Mouse (Mus musculus): Measurements from ENCODE around the gene Cse1l. TPM values are rescaled to one million over a fixed set of nuclear protein-coding genes. Genes with fewer than 3 reads are reported as not detected.

The Cse1l gene
- 117 and 121 TPM in 2 replicates for polyA plus RNA-seq (2014; fragmentation: Nextera tagmentation; extraction: Ambion mirVana)

DNA sequence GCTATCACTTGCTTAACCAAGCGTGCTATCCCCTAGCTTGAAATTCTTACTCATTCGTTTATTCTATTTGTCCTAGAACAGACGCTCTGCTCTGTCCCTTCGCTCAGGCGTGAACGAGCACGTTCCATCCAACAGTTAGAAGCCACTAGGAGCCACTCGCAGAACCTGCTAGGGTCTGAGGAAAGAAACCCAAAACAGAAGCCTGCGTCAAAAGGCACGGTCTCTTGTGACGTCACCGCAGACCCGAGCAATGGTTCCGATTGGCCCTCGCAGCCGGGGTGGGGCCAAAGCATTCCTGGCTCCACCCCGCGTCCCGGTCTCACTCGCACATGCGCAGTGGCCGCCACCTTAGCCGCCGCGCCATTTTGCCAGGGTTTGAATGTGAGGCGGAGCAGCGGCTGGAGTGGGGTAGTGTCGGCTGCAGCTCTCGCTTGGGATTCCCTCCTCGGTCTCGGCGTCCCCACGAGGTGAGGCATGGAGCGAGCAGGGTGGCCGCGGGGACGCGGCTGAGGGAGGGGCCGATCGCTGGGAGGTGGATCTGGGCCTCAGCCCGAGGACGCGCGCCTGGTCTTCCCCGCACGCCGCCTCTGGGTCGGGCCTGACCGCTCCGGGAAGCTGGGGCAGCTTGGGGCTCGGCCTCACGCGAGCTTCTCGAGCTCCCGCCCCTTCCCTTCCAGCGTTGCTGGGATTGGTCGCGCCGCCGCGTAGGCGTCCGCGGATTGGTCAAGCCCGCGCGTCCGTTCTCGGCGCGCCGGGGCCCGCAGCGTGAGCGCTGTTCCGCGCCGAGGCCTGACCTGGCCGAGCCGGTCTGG, at the start of gene Cse1l:
Cse1l (plus strand) TSS at position 330 of the 812 bp plus-strand sequence.
- peaks cover 9% of the 10 kb centered on the region for H3K4me1 ChIP-seq (ENCODE audit: control insufficient read depth, insufficient read depth, low read length)
- no peaks in the 10 kb centered on the region for H3K36me3 ChIP-seq (ENCODE audit: control insufficient read depth, insufficient read depth, low read length)
- ATAC-seq (ENCODE audit: low read depth) = peak; percentile 96
- peak within 1 kb of the TSS; percentile 79 for H3K9ac ChIP-seq (replicated peaks; ENCODE audit: low read depth, low read length)
- no peaks in the 10 kb centered on the region for H3K27me3 ChIP-seq (ENCODE audit: control insufficient read depth, insufficient read depth, low read length)
- peak within 1 kb of the TSS; percentile 95 for H3K4me2 ChIP-seq (ENCODE audit: low read depth, low read length)
- peak within 1 kb of the TSS; percentile 95 for H3K27ac ChIP-seq (ENCODE audit: low read depth, low read length)
- WGBS = under 1% methylated on average over 79 of the region's 80 CpGs
- peak within 1 kb of the TSS; percentile 69 for H3K4me3 ChIP-seq (ENCODE audit: low read depth, low read length)
- no peaks in the 10 kb centered on the region for H3K9me3 ChIP-seq (ENCODE audit: control insufficient read depth, low read length)

DNA sequence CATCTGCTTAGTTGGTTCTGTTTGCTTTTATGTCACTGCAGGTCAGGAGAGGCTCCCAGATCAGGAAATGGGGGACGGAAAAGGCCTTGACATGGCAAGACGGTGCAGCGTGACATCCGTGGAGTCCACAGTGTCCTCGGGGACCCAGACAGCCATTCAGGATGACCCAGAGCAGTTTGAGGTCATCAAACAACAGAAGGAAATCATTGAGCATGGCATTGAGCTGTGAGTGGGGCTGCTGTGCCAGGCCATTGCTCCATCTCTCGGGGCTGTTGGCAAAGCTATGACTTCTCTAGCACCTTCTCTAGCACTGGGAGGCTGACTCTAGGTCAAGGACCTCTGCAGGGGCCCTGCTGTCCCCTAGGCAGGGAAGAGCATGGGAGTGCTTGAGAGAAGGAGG, 49.5 kb upstream of the Cse1l start:
- H3K4me3 ChIP-seq (ENCODE audit: low read depth, low read length) = no peak overlapping the region
- H3K27ac ChIP-seq (ENCODE audit: low read depth, low read length) = no peak overlapping the region
- H3K4me2 ChIP-seq (ENCODE audit: low read depth, low read length) = no peak overlapping the region
- H3K4me1 ChIP-seq (ENCODE audit: control insufficient read depth, insufficient read depth, low read length) = no peaks in the 10 kb centered on the region
- WGBS = 92% methylated on average over 6 of the region's 6 CpGs
- no peak for ATAC-seq (ENCODE audit: low read depth)
- peaks cover 45% of the 10 kb centered on the region for H3K36me3 ChIP-seq (ENCODE audit: control insufficient read depth, insufficient read depth, low read length)
- H3K27me3 ChIP-seq (ENCODE audit: control insufficient read depth, insufficient read depth, low read length) = no peaks in the 10 kb centered on the region
- H3K9ac ChIP-seq (replicated peaks; ENCODE audit: low read depth, low read length) = no peak overlapping the region
- H3K9me3 ChIP-seq (ENCODE audit: control insufficient read depth, low read length) = no peaks in the 10 kb centered on the region

DNA sequence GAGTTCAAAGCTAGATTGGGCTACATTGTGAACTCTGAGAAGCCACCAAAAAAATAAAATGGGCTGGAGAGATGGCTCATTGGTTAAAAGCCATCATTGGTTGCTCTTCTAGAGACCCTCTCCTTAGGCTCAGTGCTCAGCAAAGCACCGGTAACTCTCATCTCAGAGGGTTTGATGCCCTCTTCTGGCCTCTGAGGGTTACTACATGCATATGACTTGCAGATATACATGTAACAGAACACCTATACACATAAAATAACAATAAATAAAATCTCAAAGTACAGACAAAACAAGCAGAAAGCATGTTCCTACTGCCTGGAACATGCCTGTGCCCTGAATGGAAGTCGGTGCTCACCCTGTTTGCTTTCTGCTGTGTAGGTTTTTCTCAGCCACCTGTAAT, 48.7 kb upstream of the Cse1l start:
- H3K4me1 ChIP-seq (ENCODE audit: control insufficient read depth, insufficient read depth, low read length) = no peaks in the 10 kb centered on the region
- peaks cover 41% of the 10 kb centered on the region for H3K36me3 ChIP-seq (ENCODE audit: control insufficient read depth, insufficient read depth, low read length)
- H3K4me3 ChIP-seq (ENCODE audit: low read depth, low read length) = no peak overlapping the region

DNA sequence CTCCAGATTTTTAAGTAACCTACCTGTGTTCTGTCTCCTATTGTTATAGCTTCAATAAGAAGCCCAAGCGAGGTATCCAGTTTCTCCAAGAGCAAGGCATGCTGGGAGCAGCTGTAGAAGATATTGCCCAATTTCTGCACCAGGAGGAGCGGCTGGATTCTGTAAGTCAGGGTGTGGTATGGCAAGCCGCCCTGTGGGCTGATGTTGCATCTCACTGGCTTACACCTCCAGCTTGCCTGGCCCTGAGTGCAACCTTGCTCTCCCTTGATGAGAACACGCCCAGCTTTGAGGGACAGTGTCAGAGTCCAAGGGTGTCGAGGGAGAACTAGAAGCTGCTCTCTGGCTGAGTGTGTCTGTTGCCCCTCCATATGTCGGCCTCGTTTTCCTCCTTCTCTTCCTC, 46.6 kb upstream of the Cse1l start:
- H3K4me3 ChIP-seq (ENCODE audit: low read depth, low read length) = no peak overlapping the region

More for the DNA sequence above, 48.7 kb upstream of the Cse1l start:
- Histone ChIP-seq H3K4me2 (ENCODE audit: low read depth, low read length) (no peak overlapping the region), H3K27me3 (ENCODE audit: control insufficient read depth, insufficient read depth, low read length) (no peaks in the 10 kb centered on the region), H3K9ac (replicated peaks; ENCODE audit: low read depth, low read length) (no peak overlapping the region), H3K27ac (ENCODE audit: low read depth, low read length) (no peak overlapping the region), H3K9me3 (ENCODE audit: control insufficient read depth, low read length) (no peaks in the 10 kb centered on the region)
- 75% methylated on average over 2 of the region's 2 CpGs for WGBS
- no peak for ATAC-seq (ENCODE audit: low read depth)

DNA sequence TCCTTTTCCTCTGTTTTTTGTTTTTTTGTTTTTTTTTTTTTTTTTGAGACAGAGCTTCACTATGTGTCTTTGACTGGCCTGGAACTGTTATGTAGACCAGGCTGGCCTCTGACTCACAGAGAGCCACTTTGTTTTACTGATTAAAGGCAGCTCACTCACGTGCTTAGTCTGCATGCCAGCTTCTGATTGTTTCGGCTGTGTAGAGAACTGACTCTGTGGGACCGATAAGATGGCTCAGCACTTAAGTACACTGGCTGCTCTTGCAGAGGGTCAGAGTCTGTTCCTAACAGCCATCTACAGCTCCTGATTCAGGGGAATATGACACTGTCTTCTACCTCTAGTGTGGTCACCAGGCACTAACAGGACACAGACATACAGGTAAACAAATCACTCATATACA, 43.3 kb upstream of the Cse1l start:
- no peak overlapping the region for H3K4me3 ChIP-seq (ENCODE audit: low read depth, low read length)
- H3K9ac ChIP-seq (replicated peaks; ENCODE audit: low read depth, low read length) = no peak overlapping the region
- H3K4me2 ChIP-seq (ENCODE audit: low read depth, low read length) = no peak overlapping the region
- ATAC-seq (ENCODE audit: low read depth) = no peak
- H3K36me3 ChIP-seq (ENCODE audit: control insufficient read depth, insufficient read depth, low read length) = peaks cover 40% of the 10 kb centered on the region
- no peak overlapping the region for H3K27ac ChIP-seq (ENCODE audit: low read depth, low read length)
- 61% methylated on average over 3 of the region's 3 CpGs for WGBS
- H3K9me3 ChIP-seq (ENCODE audit: control insufficient read depth, low read length) = no peaks in the 10 kb centered on the region
- H3K27me3 ChIP-seq (ENCODE audit: control insufficient read depth, insufficient read depth, low read length) = no peaks in the 10 kb centered on the region
- H3K4me1 ChIP-seq (ENCODE audit: control insufficient read depth, insufficient read depth, low read length) = no peaks in the 10 kb centered on the region

More for the DNA sequence above, 46.6 kb upstream of the Cse1l start:
- no peak for ATAC-seq (ENCODE audit: low read depth)
- 87% methylated on average over 7 of the region's 7 CpGs for WGBS
- Histone ChIP-seq H3K4me1 (ENCODE audit: control insufficient read depth, insufficient read depth, low read length) (no peaks in the 10 kb centered on the region), H3K36me3 (ENCODE audit: control insufficient read depth, insufficient read depth, low read length) (peaks cover 35% of the 10 kb centered on the region), H3K27ac (ENCODE audit: low read depth, low read length) (no peak overlapping the region), H3K9ac (replicated peaks; ENCODE audit: low read depth, low read length) (no peak overlapping the region), H3K9me3 (ENCODE audit: control insufficient read depth, low read length) (no peaks in the 10 kb centered on the region), H3K4me2 (ENCODE audit: low read depth, low read length) (no peak overlapping the region), H3K27me3 (ENCODE audit: control insufficient read depth, insufficient read depth, low read length) (no peaks in the 10 kb centered on the region)

DNA sequence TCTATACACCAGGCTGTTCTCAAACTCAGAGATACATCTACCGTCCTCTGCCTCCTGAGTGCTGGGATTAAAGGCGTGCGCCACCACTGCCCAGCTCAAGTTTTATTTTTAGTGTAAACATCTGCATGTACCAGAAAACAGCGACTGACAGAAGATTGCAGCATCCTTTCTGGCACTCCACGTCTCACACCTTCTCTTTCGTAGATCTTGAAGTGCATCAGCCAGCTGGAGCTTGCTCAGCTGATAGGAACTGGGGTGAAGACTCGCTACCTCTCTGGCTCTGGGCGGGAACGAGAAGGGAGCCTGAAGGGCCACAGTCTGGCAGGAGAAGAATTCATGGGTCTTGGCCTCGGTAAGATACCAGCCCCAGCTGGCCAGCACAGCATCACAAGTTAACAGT, 40.4 kb upstream of the Cse1l start:
- H3K4me2 ChIP-seq (ENCODE audit: low read depth, low read length) = no peak overlapping the region
- no peak for ATAC-seq (ENCODE audit: low read depth)
- no peak overlapping the region for H3K4me3 ChIP-seq (ENCODE audit: low read depth, low read length)
- no peaks in the 10 kb centered on the region for H3K4me1 ChIP-seq (ENCODE audit: control insufficient read depth, insufficient read depth, low read length)
- no peak overlapping the region for H3K27ac ChIP-seq (ENCODE audit: low read depth, low read length)
- WGBS = 92% methylated on average over 10 of the region's 10 CpGs
- H3K27me3 ChIP-seq (ENCODE audit: control insufficient read depth, insufficient read depth, low read length) = no peaks in the 10 kb centered on the region
- no peaks in the 10 kb centered on the region for H3K9me3 ChIP-seq (ENCODE audit: control insufficient read depth, low read length)
- no peak overlapping the region for H3K9ac ChIP-seq (replicated peaks; ENCODE audit: low read depth, low read length)
- peaks cover 47% of the 10 kb centered on the region for H3K36me3 ChIP-seq (ENCODE audit: control insufficient read depth, insufficient read depth, low read length)

DNA sequence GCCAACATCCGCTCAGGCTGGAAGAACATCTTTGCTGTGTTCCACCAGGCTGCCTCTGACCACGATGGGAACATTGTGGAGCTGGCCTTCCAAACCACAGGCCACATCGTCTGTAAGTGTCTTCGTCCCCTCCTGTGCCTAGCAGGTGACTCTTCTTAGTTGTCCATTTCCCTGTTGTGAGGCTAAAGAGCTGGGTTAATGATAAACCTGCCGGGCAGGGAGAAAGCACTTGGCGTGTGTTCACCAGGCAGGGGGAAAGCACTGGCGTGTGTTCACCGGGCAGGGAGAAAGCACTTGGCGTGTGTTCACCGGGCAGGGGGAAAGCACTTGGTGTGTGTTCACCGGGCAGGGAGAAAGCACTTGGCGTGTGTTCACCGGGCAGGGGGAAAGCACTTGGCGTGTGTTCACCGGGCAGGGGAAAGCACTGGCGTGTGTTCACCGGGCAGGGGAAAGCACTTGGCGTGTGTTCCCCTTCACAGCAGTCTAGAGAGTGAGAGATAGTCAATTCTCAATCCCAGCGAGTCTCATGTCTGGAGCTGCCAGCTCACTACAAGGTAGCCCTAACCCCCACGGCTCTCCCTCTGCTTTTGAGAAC, 35.5 kb upstream of the Cse1l start:
- 79% methylated on average over 20 of the region's 20 CpGs for WGBS
- no peak for ATAC-seq (ENCODE audit: low read depth)

DNA sequence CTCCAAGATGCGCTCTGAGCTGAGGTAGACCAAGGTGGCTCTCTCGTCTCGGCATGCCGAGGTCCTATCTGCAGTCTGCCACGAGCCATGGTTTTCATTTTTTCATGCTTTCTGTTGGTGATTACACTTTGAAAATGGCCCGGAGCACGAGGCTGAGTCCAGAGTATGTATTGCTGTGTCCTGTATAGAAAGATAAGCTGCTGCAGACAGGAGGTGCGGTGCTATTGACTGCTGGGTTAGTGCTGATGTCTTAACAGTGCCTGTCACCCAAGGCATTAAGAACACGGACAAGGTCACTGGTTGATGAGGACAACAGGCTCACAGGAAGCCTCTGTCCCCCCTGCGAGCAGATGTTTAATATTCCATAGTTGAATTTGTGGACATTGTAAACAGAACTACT, 34.9 kb upstream of the Cse1l start:
- H3K36me3 ChIP-seq (ENCODE audit: control insufficient read depth, insufficient read depth, low read length) = peaks cover 36% of the 10 kb centered on the region
- H3K4me3 ChIP-seq (ENCODE audit: low read depth, low read length) = no peak overlapping the region
- no peaks in the 10 kb centered on the region for H3K27me3 ChIP-seq (ENCODE audit: control insufficient read depth, insufficient read depth, low read length)
- no peaks in the 10 kb centered on the region for H3K4me1 ChIP-seq (ENCODE audit: control insufficient read depth, insufficient read depth, low read length)
- no peak overlapping the region for H3K9ac ChIP-seq (replicated peaks; ENCODE audit: low read depth, low read length)
- ATAC-seq (ENCODE audit: low read depth) = no peak
- no peak overlapping the region for H3K27ac ChIP-seq (ENCODE audit: low read depth, low read length)
- WGBS = 94% methylated on average over 10 of the region's 10 CpGs
- H3K4me2 ChIP-seq (ENCODE audit: low read depth, low read length) = no peak overlapping the region
- no peaks in the 10 kb centered on the region for H3K9me3 ChIP-seq (ENCODE audit: control insufficient read depth, low read length)

More for the DNA sequence above, 35.5 kb upstream of the Cse1l start:
- Histone ChIP-seq H3K4me3 (ENCODE audit: low read depth, low read length) (no peak overlapping the region), H3K27ac (ENCODE audit: low read depth, low read length) (no peak overlapping the region), H3K9me3 (ENCODE audit: control insufficient read depth, low read length) (no peaks in the 10 kb centered on the region), H3K4me2 (ENCODE audit: low read depth, low read length) (no peak overlapping the region), H3K4me1 (ENCODE audit: control insufficient read depth, insufficient read depth, low read length) (no peaks in the 10 kb centered on the region), H3K36me3 (ENCODE audit: control insufficient read depth, insufficient read depth, low read length) (peaks cover 41% of the 10 kb centered on the region), H3K9ac (replicated peaks; ENCODE audit: low read depth, low read length) (no peak overlapping the region), H3K27me3 (ENCODE audit: control insufficient read depth, insufficient read depth, low read length) (no peaks in the 10 kb centered on the region)

DNA sequence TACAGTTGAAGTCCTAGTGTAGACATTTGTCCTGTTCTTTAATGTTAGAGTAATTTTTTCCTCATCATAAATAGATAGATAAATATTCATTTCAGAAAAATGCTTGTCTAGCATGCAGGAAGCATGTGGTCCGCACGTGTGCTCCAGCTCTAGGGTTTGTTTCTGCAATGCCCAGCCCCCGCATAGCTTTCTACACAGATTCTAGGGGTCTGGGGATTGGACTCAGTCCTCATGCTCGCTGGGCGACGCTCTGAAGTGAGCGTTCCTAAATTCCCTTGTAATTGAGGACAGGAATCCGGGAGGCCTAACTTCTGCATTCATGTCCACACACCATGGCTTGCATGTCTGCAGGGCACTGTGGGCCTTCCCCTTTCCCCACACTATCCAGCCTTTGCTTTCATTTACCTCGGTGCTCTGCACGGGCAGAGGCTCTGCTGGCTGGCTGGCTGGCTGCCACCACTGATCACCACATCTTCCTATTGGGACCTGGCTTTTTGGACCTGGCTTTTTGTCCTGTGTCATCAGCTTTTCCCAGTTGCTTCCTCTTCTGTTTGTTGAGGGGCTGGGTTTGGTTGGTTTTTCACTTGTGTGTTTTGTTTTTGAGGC, 31.1 kb upstream of the Cse1l start:
- Histone ChIP-seq H3K27me3 (ENCODE audit: control insufficient read depth, insufficient read depth, low read length) (no peaks in the 10 kb centered on the region), H3K9me3 (ENCODE audit: control insufficient read depth, low read length) (no peaks in the 10 kb centered on the region), H3K36me3 (ENCODE audit: control insufficient read depth, insufficient read depth, low read length) (peaks cover 19% of the 10 kb centered on the region), H3K4me3 (ENCODE audit: low read depth, low read length) (no peak overlapping the region), H3K4me1 (ENCODE audit: control insufficient read depth, insufficient read depth, low read length) (no peaks in the 10 kb centered on the region), H3K27ac (ENCODE audit: low read depth, low read length) (no peak overlapping the region), H3K9ac (replicated peaks; ENCODE audit: low read depth, low read length) (no peak overlapping the region), H3K4me2 (ENCODE audit: low read depth, low read length) (no peak overlapping the region)
- 79% methylated on average over 10 of the region's 10 CpGs for WGBS
- ATAC-seq (ENCODE audit: low read depth) = no peak

Measured in neural tube, embryonic 14.5 days (tissue).